Comparison of ENCODE assay signal across 26 mouse cellular contexts in genomic region chr9:22823856-22824255, GRCm38 (mm10).
"Had no signal": no experiment of that assay in that cellular context is flagged by ENCODE, and none has a peak within 500 bp of the region (broad histone marks: within the 10 kb centered on the region; RNA-seq: fewer than 3 reads in every experiment).

No protein-coding gene starts in this region.

- H3K9me3 ChIP-seq: heart, embryonic 10.5 days; heart, embryonic 12.5 days; hindbrain, embryonic 10.5 days; hindbrain, embryonic 12.5 days; intestine, embryonic 15.5 days; limb, embryonic 10.5 days; limb, embryonic 12.5 days had no signal

- H3K4me3 ChIP-seq: gastrocnemius, adult 2 months; heart, embryonic 10.5 days; heart, embryonic 12.5 days; hindbrain, embryonic 10.5 days; hindbrain, embryonic 12.5 days; intestine, embryonic 15.5 days; layer of hippocampus, adult 2 months; left cerebral cortex, adult 2 months; limb, embryonic 10.5 days; limb, embryonic 12.5 days had no signal

- ATAC-seq: hindbrain, embryonic 16.5 days; inflammation-experienced regulatory T-cells, adult 6 months; intestine, postnatal 0 days had no signal

- H3K4me1 ChIP-seq: intestine, embryonic 15.5 days had no signal

- H3K9ac ChIP-seq: heart, embryonic 12.5 days; hindbrain, embryonic 12.5 days; hindbrain, embryonic 14.5 days; intestine, embryonic 15.5 days; limb, embryonic 12.5 days had no signal

- H3K27ac ChIP-seq: gastrocnemius, adult 2 months; heart, embryonic 10.5 days; hindbrain, embryonic 10.5 days; hindbrain, embryonic 12.5 days; hindbrain, embryonic 14.5 days; intestine, embryonic 15.5 days; layer of hippocampus, adult 2 months; left cerebral cortex, adult 2 months; limb, embryonic 10.5 days; limb, embryonic 12.5 days had no signal

- DNase-seq: gastrocnemius, adult 2 months; gastrocnemius, postnatal 10 days; gastrocnemius, postnatal 25 days; heart, adult 11 months; heart, postnatal 10 days; heart, postnatal 4 days; kidney, adult 18-20 months; kidney, adult 8-10 months; kidney, postnatal 10 days; kidney, postnatal 25 days; kidney, postnatal 4 days; liver had no signal

- H3K27me3 ChIP-seq: heart, embryonic 12.5 days; intestine, embryonic 15.5 days had no signal

- H3K36me3 ChIP-seq: heart, embryonic 10.5 days; heart, embryonic 12.5 days; hindbrain, embryonic 10.5 days; hindbrain, embryonic 12.5 days; intestine, embryonic 15.5 days; limb, embryonic 10.5 days; limb, embryonic 12.5 days had no signal

- H3K4me2 ChIP-seq: heart, embryonic 12.5 days; hindbrain, embryonic 12.5 days; hindbrain, embryonic 14.5 days; intestine, embryonic 15.5 days; limb, embryonic 12.5 days; liver, embryonic 11.5 days had no signal
